In genomic region chr4:115052343-115053005, GRCm38 (mm10) we compare ENCODE assay signal across 7 mouse cellular contexts. TPM values are rescaled to one million over a fixed set of nuclear protein-coding genes. Genes with fewer than 3 reads are reported as not detected.
A peak's percentile ranks its signal among the peaks of the same experiment; 100 is the strongest.
DNase-seq lines count a peak whose midpoint lies in the region; ATAC-seq and TF ChIP-seq lines count a peak whose summit lies in the region.

No protein-coding gene starts in this region.

- TF ChIP-seq EP300 in CH12.LX (IDR thresholded peaks at IDR 0.05; ENCODE audit: low read length): no peak

- TF ChIP-seq CTCF in CH12.LX (conservative IDR thresholded peaks at IDR 0.05 in 1 of 2, IDR thresholded peaks at IDR 0.05 in 1 of 2; ENCODE audit: low read depth in 2 of 2, low read length in 2 of 2): no peak
- no peak for TF ChIP-seq CTCF in testis, adult 2 months (IDR thresholded peaks at IDR 0.05; ENCODE audit: control insufficient read depth, insufficient read depth, insufficient replicate concordance, low read depth, low read length)

- peak overlapping the region; percentile 3 for H3K4me2 ChIP-seq in CH12.LX (ENCODE audit: insufficient read depth, low read depth, poor library complexity, severe bottlenecking)

- no peak overlapping the region for H3K4me3 ChIP-seq in CH12.LX (replicated peaks in 1 of 3; ENCODE audit: low read depth in 2 of 3, low read length in 2 of 3, poor library complexity in 1 of 3)
- peak overlapping the region; percentile 46 for H3K4me3 ChIP-seq in forebrain, embryonic 10.5 days
- H3K4me3 ChIP-seq in testis, adult 2 months (ENCODE audit: control insufficient read depth, low read depth, low read length): peak overlapping the region; percentile 70

- H3K4me1 ChIP-seq in CH12.LX (ENCODE audit: control insufficient read depth in 1 of 2, insufficient read depth in 2 of 2): peaks cover 1 to 6% of the 10 kb centered on the region in 2 experiments; a peak in 3 of 4 replicates
- H3K4me1 ChIP-seq in forebrain, embryonic 10.5 days: peaks cover 31% of the 10 kb centered on the region
- H3K4me1 ChIP-seq in testis, adult 2 months (ENCODE audit: control insufficient read depth, insufficient read depth, low read length): peaks cover 5% of the 10 kb centered on the region

- H3K27ac ChIP-seq in CH12.LX (ENCODE audit: insufficient read depth, low read depth): no peak overlapping the region
- H3K27ac ChIP-seq in forebrain, embryonic 10.5 days: peak overlapping the region; percentile 42; the same call in 1 of the 2 replicates
- no peak overlapping the region for H3K27ac ChIP-seq in testis, adult 2 months (ENCODE audit: control insufficient read depth, insufficient read depth, low read depth, low read length)

- in situ Hi-C loops in CH12.LX (cut with MboI; ENCODE audit: low pct_ligation_motif_present, low pct_unique_long_range_greater_than_20kb, low sequenced_read_pairs): no loop called here

- H3K9me3 ChIP-seq in CH12.LX (replicated peaks; ENCODE audit: low read length): peaks cover 8% of the 10 kb centered on the region
- H3K9me3 ChIP-seq in forebrain, embryonic 10.5 days: no peaks in the 10 kb centered on the region

- H3K36me3 ChIP-seq in CH12.LX (replicated peaks in 1 of 2; ENCODE audit: control insufficient read depth in 1 of 2, insufficient read depth in 1 of 2, low read length in 1 of 2): no peaks in the 10 kb centered on the region
- no peaks in the 10 kb centered on the region for H3K36me3 ChIP-seq in forebrain, embryonic 10.5 days (replicated peaks)
- no peaks in the 10 kb centered on the region for H3K36me3 ChIP-seq in testis, adult 2 months (ENCODE audit: control insufficient read depth, insufficient read depth, low read length)

- ATAC-seq in megakaryocyte, adult 5-6 weeks (ENCODE audit: poor library complexity, severe bottlenecking): peak; percentile 52

- no peak for TF ChIP-seq RAD21 in CH12.LX (IDR thresholded peaks at IDR 0.05; ENCODE audit: low read depth, low read length)

- H3K27me3 ChIP-seq in CH12.LX (replicated peaks): peaks cover 84% of the 10 kb centered on the region
- peaks cover 100% of the 10 kb centered on the region for H3K27me3 ChIP-seq in forebrain, embryonic 10.5 days (ENCODE audit: poor library complexity, severe bottlenecking)
- H3K27me3 ChIP-seq in testis, adult 2 months (ENCODE audit: control insufficient read depth, insufficient read depth, low read length): no peaks in the 10 kb centered on the region

- no peaks in the 10 kb centered on the region for H3K79me2 ChIP-seq in CH12.LX (replicated peaks; ENCODE audit: control insufficient read depth, extremely low read depth, insufficient read depth, poor library complexity, severe bottlenecking)

- H3K9ac ChIP-seq in CH12.LX (ENCODE audit: insufficient read depth, low read depth): no peak overlapping the region

- 1% methylated on average over 36 of the region's 36 CpGs for WGBS in forebrain, embryonic 10.5 days

- DNase-seq in CH12.LX (ENCODE audit: extremely low read depth): no peak
- DNase-seq in Muller cell, postnatal 12 days (ENCODE audit: inconsistent ontology term): peak; percentile 47
- DNase-seq in forebrain, embryonic 10.5 days (ENCODE audit: extremely low spot score, low spot score): peak; percentile 76
- DNase-seq in heart, postnatal 14 days: peak; percentile 76 to 80
- DNase-seq in kidney, postnatal 4 days: peak; percentile 76 to 84

- dilution Hi-C loops in CH12.LX (cut with MboI; ENCODE audit: extremely low pct_ligation_motif_present, extremely low pct_unique_long_range_greater_than_20kb, low sequenced_read_pairs): no loop called here

- intact Hi-C loops in heart, postnatal 14 days (cut with DNase I): no loop called here

- TF ChIP-seq POLR2A in CH12.LX (IDR thresholded peaks at IDR 0.05; ENCODE audit: low read depth, low read length): no peak
- TF ChIP-seq POLR2A in testis, adult 2 months (IDR thresholded peaks at IDR 0.05; ENCODE audit: control insufficient read depth, low read depth, low read length): peak; percentile 52; the same call in 1 of the 2 replicates

TF ChIP-seq in CH12.LX, 34 proteins besides CTCF, POLR2A, EP300 and RAD21:
- no peak for TF ChIP-seq JUN (IDR thresholded peaks at IDR 0.05; ENCODE audit: insufficient read depth, low read depth, low read length)
- no peak for TF ChIP-seq CHD2 (IDR thresholded peaks at IDR 0.05; ENCODE audit: low read length)
- no peak for TF ChIP-seq POLR2AphosphoS2 (IDR thresholded peaks at IDR 0.05; ENCODE audit: low read depth, low read length)
- no peak for TF ChIP-seq HCFC1 (IDR thresholded peaks at IDR 0.05; ENCODE audit: low read depth, low read length)
TF ChIP-seq in CH12.LX: peak in this region for 0.

RNA-seq across cellular contexts. Expression of gene Tal1, which starts 3.8 kb away (rescaled TPM):
- total RNA-seq in CH12.LX (2012; rRNA removed) (0.34 and 0.50 TPM in 2 replicates), CH12.LX (2014; rRNA removed) (0.12 and 0.15 TPM in 2 replicates)
- polyA plus RNA-seq in CH12.LX (2012; ENCODE audit: insufficient read length, low read depth): 0.13 and 0.19 TPM in 2 replicates
- polyA plus RNA-seq in forebrain, embryonic 10.5 days (2016; fragmentation: Nextera tagmentation; extraction: Ambion mirVana): 1.5 and 2.2 TPM in 2 replicates
- total RNA-seq in heart, postnatal 14 days (2021): 1 to 10 TPM; 4.9 to 6.3 TPM
- 2.2 and 3.8 TPM in 2 replicates for total RNA-seq in megakaryocyte, adult 5-6 weeks (2015)
- 1.8 and 2.6 TPM in 2 replicates for total RNA-seq in megakaryocyte, adult 5-6 weeks (2017)
- 0.90 and 1.3 TPM in 2 replicates for polyA plus RNA-seq in testis, adult 2 months (2012; rRNA removed)

RNA-seq across cellular contexts. Expression of gene Pdzk1ip1, which starts 36.0 kb away (rescaled TPM):
- total RNA-seq in CH12.LX (2012; rRNA removed): 0.21 and 0.55 TPM in 2 replicates
- total RNA-seq in CH12.LX (2014; rRNA removed): not detected in 2 replicates
- not detected in 2 replicates for polyA plus RNA-seq in CH12.LX (2012; ENCODE audit: insufficient read length, low read depth)
- 7.4 and 12.6 TPM in 2 replicates for polyA plus RNA-seq in forebrain, embryonic 10.5 days (2016; fragmentation: Nextera tagmentation; extraction: Ambion mirVana)
- total RNA-seq in heart, postnatal 14 days (2021): 1 to 10 TPM in 1 of 2 experiments, under 1 TPM in 1; 0.88 to 2.0 TPM
- 1.5 and 2.8 TPM in 2 replicates for total RNA-seq in megakaryocyte, adult 5-6 weeks (2015)
- 0.33 and 0.53 TPM in 2 replicates for total RNA-seq in megakaryocyte, adult 5-6 weeks (2017)
- 336 and 353 TPM in 2 replicates for polyA plus RNA-seq in testis, adult 2 months (2012; rRNA removed)

RNA-seq across cellular contexts. Expression of gene Stil, which starts 52.5 kb away (rescaled TPM):
- total RNA-seq in CH12.LX (2012; rRNA removed): 8.9 and 9.0 TPM in 2 replicates
- total RNA-seq in CH12.LX (2014; rRNA removed): 8.1 and 8.4 TPM in 2 replicates
- 9.7 and 11.8 TPM in 2 replicates for polyA plus RNA-seq in CH12.LX (2012; ENCODE audit: insufficient read length, low read depth)
- polyA plus RNA-seq in forebrain, embryonic 10.5 days (2016; fragmentation: Nextera tagmentation; extraction: Ambion mirVana): 22.0 and 24.3 TPM in 2 replicates
- total RNA-seq in heart, postnatal 14 days (2021): 1 to 10 TPM in 1 of 2 experiments, under 1 TPM in 1; 0.67 to 1.5 TPM
- total RNA-seq in megakaryocyte, adult 5-6 weeks (2015): 36.2 and 37.6 TPM in 2 replicates
- total RNA-seq in megakaryocyte, adult 5-6 weeks (2017): 13.9 and 16.7 TPM in 2 replicates
- polyA plus RNA-seq in testis, adult 2 months (2012; rRNA removed): 8.5 and 10.2 TPM in 2 replicates

Comparison
In these comparisons a context has a peak if more than half of its experiments do, and no peak if none do; other contexts are left out.
1. H3K4me3 ChIP-seq: peak in forebrain, embryonic 10.5 days (single experiment) and testis, adult 2 months (single experiment); none in CH12.LX (0 of 3).